ENCODE assay signal across 7 mouse cellular contexts in genomic region chr4:135154089-135154949, GRCm38 (mm10). TPM values are rescaled to one million over a fixed set of nuclear protein-coding genes. Genes with fewer than 3 reads are reported as not detected.
A peak's percentile ranks its signal among the peaks of the same experiment; 100 is the strongest.
DNase-seq lines count a peak whose midpoint lies in the region; ATAC-seq and TF ChIP-seq lines count a peak whose summit lies in the region.

No protein-coding gene starts in this region.

- H3K36me3 ChIP-seq in liver, embryonic 11.5 days (ENCODE audit: control insufficient read depth, insufficient read depth, low read length) = no peaks in the 10 kb centered on the region
- H3K36me3 ChIP-seq in splenic B cell, adult 2 months (ENCODE audit: control insufficient read depth, insufficient read depth, low read length, poor library complexity, severe bottlenecking) = peaks cover 7% of the 10 kb centered on the region

- H3K27me3 ChIP-seq in liver, embryonic 11.5 days (replicated peaks; ENCODE audit: control insufficient read depth, insufficient read depth, low read length) = peaks cover 98% of the 10 kb centered on the region
- H3K27me3 ChIP-seq in splenic B cell, adult 2 months (ENCODE audit: control insufficient read depth, insufficient read depth, low read length, poor library complexity, severe bottlenecking) = no peaks in the 10 kb centered on the region

- H3K27ac ChIP-seq in liver, embryonic 11.5 days (ENCODE audit: low read depth, low read length) = no peak overlapping the region
- no peak overlapping the region for H3K27ac ChIP-seq in bone marrow, adult 2 months (ENCODE audit: control insufficient read depth, insufficient read depth, low read depth, low read length, poor library complexity)

- H3K4me3 ChIP-seq in liver, embryonic 11.5 days (ENCODE audit: low read depth, low read length) = peak overlapping the region; percentile 46; the same call in 1 of the 2 replicates
- H3K4me3 ChIP-seq in bone marrow, adult 2 months (replicated peaks; ENCODE audit: control insufficient read depth, low read depth, low read length) = peak overlapping the region; percentile 57

- 4% methylated on average over 21 of the region's 21 CpGs for WGBS in liver, embryonic 11.5 days
- WGBS in bone marrow, adult 2 months = 21% methylated on average over 21 of the region's 21 CpGs

- peaks cover 11% of the 10 kb centered on the region; the same call in 1 of the 2 replicates for H3K4me1 ChIP-seq in liver, embryonic 11.5 days (replicated peaks; ENCODE audit: control insufficient read depth, insufficient read depth, low read length)
- H3K4me1 ChIP-seq in bone marrow, adult 2 months (ENCODE audit: control insufficient read depth, insufficient read depth, low read length) = no peaks in the 10 kb centered on the region; the same call in 1 of the 2 replicates

- H3K9me3 ChIP-seq in liver, embryonic 11.5 days (ENCODE audit: control insufficient read depth, low read length) = no peaks in the 10 kb centered on the region

- no peak for DNase-seq in liver, embryonic 11.5 days (ENCODE audit: low spot score)
- no peak for DNase-seq in liver
- peak; percentile 77 for DNase-seq in induced T-regulatory cell, adult 2 months (ENCODE audit: low read depth)
- DNase-seq in splenic B cell, adult 2 months (ENCODE audit: low read depth, low spot score) = peak; percentile 78
- no peak for DNase-seq in left cerebral cortex, postnatal 14 days (ENCODE audit: low spot score in 2 of 2)
- DNase-seq in frontal cortex, postnatal 25 days (ENCODE audit: low spot score in 2 of 2) = no peak

- no peak for ATAC-seq in liver, embryonic 11.5 days (replicated peaks; ENCODE audit: low FRiP score)

- H3K4me2 ChIP-seq in liver, embryonic 11.5 days = peak overlapping the region; percentile 70

- no peak overlapping the region for H3K9ac ChIP-seq in liver, embryonic 11.5 days (ENCODE audit: low read depth, low read length)

- TF ChIP-seq CTCF in bone marrow, adult 2 months (IDR thresholded peaks at IDR 0.05; ENCODE audit: control insufficient read depth, insufficient read depth, low read length) = no peak

- no peak for TF ChIP-seq POLR2A in bone marrow, adult 2 months (IDR thresholded peaks at IDR 0.05; ENCODE audit: borderline replicate concordance, control insufficient read depth, low read depth, low read length)

- intact Hi-C loops in left cerebral cortex, postnatal 14 days (cut with DNase I) = loop anchor here (5.0 kb wide), 3 partner anchors 53 to 207 kb away; no protein-coding TSS in a partner anchor

RNA-seq across cellular contexts. Expression of gene Runx3, which starts 33.9 kb away (rescaled TPM):
- polyA plus RNA-seq in liver, embryonic 11.5 days (2014; fragmentation: Nextera tagmentation; extraction: Ambion mirVana) = 0.71 and 0.82 TPM in 2 replicates
- polyA plus RNA-seq in bone marrow, adult 2 months (2011; ENCODE audit: insufficient read depth, insufficient read length, low replicate concordance, missing spikeins) = 7.0 and 20.8 TPM in 2 replicates
- not detected for total RNA-seq in left cerebral cortex, postnatal 14 days (2021)

Comparison
In these comparisons a context has a peak if more than half of its experiments do, and no peak if none do; other contexts are left out.
1. DNase-seq: peak in induced T-regulatory cell, adult 2 months (single experiment) and splenic B cell, adult 2 months (single experiment); none in liver, embryonic 11.5 days (single experiment), liver (single experiment), left cerebral cortex, postnatal 14 days (0 of 2) and frontal cortex, postnatal 25 days (0 of 2).